Mouse (Mus musculus): ENCODE results near the gene Maf. TPM values are rescaled to one million over a fixed set of nuclear protein-coding genes. Genes with fewer than 3 reads are reported as not detected.

The Maf gene
- polyA plus RNA-seq (2015; fragmentation: Nextera tagmentation; extraction: Ambion mirVana), result 23.9 and 31.6 TPM in 2 replicates

DNA sequence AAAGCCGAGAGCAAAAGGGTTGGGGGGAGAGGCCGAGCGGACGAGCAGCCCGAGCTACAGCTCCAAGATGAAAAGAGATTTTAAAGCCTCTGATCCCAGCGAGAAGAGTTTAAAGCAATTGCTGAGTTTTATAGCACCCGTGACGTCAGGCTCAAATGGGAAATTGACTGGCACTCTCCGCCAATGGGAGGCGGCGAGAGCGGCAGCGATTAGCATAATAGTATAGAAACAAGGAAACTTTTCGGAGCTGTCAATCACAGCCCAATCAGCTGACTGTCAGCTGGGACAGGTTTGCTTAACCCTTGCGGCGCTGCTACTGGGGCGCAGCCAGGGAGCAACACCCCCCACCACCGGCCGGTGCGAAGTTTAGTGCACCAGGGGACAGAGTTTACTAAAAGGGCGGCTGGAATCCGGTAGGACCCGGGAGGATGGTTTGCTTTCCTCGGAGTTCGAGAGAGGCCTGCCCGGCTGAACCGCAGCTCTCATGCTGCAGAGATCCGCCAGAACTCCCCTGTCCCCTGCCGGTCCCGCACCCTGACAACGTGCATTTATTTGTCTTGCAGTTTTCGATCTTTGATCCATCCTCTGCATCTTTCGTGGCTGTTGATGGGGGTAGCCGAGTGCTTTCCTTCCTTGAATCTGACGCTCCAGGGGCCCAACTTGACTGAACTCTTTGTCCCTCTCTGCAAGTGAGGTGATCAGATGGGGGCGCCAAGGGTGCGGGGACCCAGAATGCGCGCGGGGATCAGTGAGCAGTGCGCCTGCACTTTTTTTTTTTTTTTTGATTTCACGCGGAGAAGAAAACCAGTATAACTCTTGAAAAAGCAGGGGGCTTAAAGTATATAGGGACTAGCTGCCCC, at the start of gene Maf:
Gene Maf, minus strand, starts transcription at position 64 of the 860 bp plus-strand sequence.
- no peaks in the 10 kb centered on the region for H3K4me1 ChIP-seq (replicated peaks; ENCODE audit: control insufficient read depth, insufficient read depth, low read length)
- H3K36me3 ChIP-seq (ENCODE audit: control insufficient read depth, insufficient read depth), result no peaks in the 10 kb centered on the region
- no peaks in the 10 kb centered on the region for H3K27me3 ChIP-seq (replicated peaks; ENCODE audit: control insufficient read depth, insufficient read depth, low read length)
- peak within 1 kb of the TSS; percentile 93 for H3K9ac ChIP-seq (ENCODE audit: low read depth, low read length)
- H3K4me3 ChIP-seq (ENCODE audit: low read depth, low read length), result peak within 1 kb of the TSS; percentile 80
- peak; percentile 81 for ATAC-seq
- TF ChIP-seq CTCF (IDR thresholded peaks at IDR 0.05; ENCODE audit: low read depth), result peak; percentile 44
- peak within 1 kb of the TSS; percentile 82 for H3K4me2 ChIP-seq (replicated peaks; ENCODE audit: low read depth)
- peak within 1 kb of the TSS; percentile 98 for H3K27ac ChIP-seq (ENCODE audit: low read depth, low read length)
- H3K9me3 ChIP-seq (ENCODE audit: control insufficient read depth), result no peaks in the 10 kb centered on the region
- under 1% methylated on average over 43 of the region's 43 CpGs for WGBS

DNA sequence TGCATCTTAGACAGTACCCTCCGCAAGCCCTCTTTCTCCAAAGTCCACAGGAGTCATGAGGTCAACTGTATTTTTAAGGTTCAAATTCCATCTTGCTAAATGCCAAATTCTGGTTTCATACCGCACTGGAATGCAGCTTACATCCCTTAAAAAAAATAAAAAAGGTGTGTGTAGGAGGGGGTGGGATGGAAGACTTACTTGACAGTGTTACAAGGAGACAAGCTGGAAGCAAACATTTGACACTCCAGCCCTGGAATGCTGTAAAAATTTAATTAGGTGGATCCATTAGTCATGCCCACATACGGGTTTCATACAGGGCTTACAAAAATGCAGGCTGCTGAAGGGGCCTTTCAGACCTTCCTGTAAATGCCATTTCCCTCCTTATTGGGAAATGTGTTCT, 49.4 kb upstream of the Maf start:
- H3K27me3 ChIP-seq (replicated peaks; ENCODE audit: control insufficient read depth, insufficient read depth, low read length), result no peaks in the 10 kb centered on the region
- WGBS, result 77% methylated on average over 3 of the region's 3 CpGs
- no peaks in the 10 kb centered on the region for H3K9me3 ChIP-seq (ENCODE audit: control insufficient read depth)
- no peak for TF ChIP-seq CTCF (IDR thresholded peaks at IDR 0.05; ENCODE audit: low read depth)
- 0 out of 2 replicates have a peak, but pooled peaks cover 8% of the 10 kb centered on the region for H3K4me1 ChIP-seq (replicated peaks; ENCODE audit: control insufficient read depth, insufficient read depth, low read length)
- H3K36me3 ChIP-seq (ENCODE audit: control insufficient read depth, insufficient read depth), result no peaks in the 10 kb centered on the region
- no peak overlapping the region for H3K4me2 ChIP-seq (replicated peaks; ENCODE audit: low read depth)
- no peak overlapping the region for H3K9ac ChIP-seq (ENCODE audit: low read depth, low read length)
- ATAC-seq, result no peak
- no peak overlapping the region for H3K27ac ChIP-seq (ENCODE audit: low read depth, low read length)
- no peak overlapping the region for H3K4me3 ChIP-seq (ENCODE audit: low read depth, low read length)

DNA sequence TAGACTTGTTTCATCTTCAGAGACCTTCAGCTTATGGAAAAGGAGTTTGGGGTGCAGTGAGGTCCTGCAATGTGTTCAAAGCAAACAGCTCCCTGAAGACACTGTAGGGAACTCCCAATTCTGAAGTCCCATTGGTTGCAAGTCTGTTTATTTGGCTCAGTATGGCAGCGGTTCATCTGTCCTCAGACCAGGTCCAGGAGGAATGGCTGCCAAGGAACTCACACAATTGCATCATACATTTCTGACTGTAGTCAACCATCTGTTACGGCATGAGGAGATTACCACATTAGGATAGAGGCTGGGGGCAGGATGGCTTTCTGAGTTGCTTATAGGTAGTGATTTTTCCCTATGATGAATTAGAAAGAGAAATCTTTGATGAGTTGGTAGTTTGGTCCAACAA, 48.4 kb upstream of the Maf start:
- 75% methylated on average over 2 of the region's 2 CpGs for WGBS
- ATAC-seq, result no peak
- no peak overlapping the region for H3K4me3 ChIP-seq (ENCODE audit: low read depth, low read length)

DNA sequence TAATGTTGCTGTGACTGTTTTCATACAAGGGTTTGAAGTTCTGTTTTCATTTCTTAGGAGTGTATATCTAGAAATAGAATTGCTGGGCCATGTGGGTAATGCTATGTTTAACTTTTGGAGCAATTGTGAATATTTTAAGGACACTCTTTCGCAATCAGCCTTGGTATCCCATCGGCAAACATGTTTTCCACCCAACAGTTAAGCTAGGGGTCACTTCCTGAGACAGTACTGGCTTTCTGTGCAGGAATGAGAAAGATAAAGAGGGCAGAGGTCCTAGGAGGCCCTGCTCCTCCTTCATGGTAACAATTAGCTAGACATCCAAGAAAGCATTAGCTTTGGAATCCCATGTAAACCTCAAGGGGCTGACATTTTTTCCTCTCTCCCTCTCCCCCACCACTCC, 47.1 kb upstream of the Maf start:
- no peak overlapping the region for H3K27ac ChIP-seq (ENCODE audit: low read depth, low read length)
- ATAC-seq, result no peak
- H3K9ac ChIP-seq (ENCODE audit: low read depth, low read length), result no peak overlapping the region
- no peak overlapping the region for H3K4me2 ChIP-seq (replicated peaks; ENCODE audit: low read depth)
- 0 out of 2 replicates have a peak, but pooled peaks cover 8% of the 10 kb centered on the region for H3K4me1 ChIP-seq (replicated peaks; ENCODE audit: control insufficient read depth, insufficient read depth, low read length)
- WGBS, result 17% methylated on average over 2 of the region's 2 CpGs
- no peaks in the 10 kb centered on the region for H3K36me3 ChIP-seq (ENCODE audit: control insufficient read depth, insufficient read depth)
- no peaks in the 10 kb centered on the region for H3K27me3 ChIP-seq (replicated peaks; ENCODE audit: control insufficient read depth, insufficient read depth, low read length)
- no peak overlapping the region for H3K4me3 ChIP-seq (ENCODE audit: low read depth, low read length)
- TF ChIP-seq CTCF (IDR thresholded peaks at IDR 0.05; ENCODE audit: low read depth), result no peak
- no peaks in the 10 kb centered on the region for H3K9me3 ChIP-seq (ENCODE audit: control insufficient read depth)

More for the DNA sequence above, 48.4 kb upstream of the Maf start:
- TF ChIP-seq CTCF (IDR thresholded peaks at IDR 0.05; ENCODE audit: low read depth), result no peak
- Histone ChIP-seq H3K9ac (ENCODE audit: low read depth, low read length) (no peak overlapping the region), H3K4me1 (replicated peaks; ENCODE audit: control insufficient read depth, insufficient read depth, low read length) (0 out of 2 replicates have a peak, but pooled peaks cover 8% of the 10 kb centered on the region), H3K27me3 (replicated peaks; ENCODE audit: control insufficient read depth, insufficient read depth, low read length) (no peaks in the 10 kb centered on the region), H3K4me2 (replicated peaks; ENCODE audit: low read depth) (no peak overlapping the region), H3K36me3 (ENCODE audit: control insufficient read depth, insufficient read depth) (no peaks in the 10 kb centered on the region), H3K9me3 (ENCODE audit: control insufficient read depth) (no peaks in the 10 kb centered on the region), H3K27ac (ENCODE audit: low read depth, low read length) (no peak overlapping the region)

DNA sequence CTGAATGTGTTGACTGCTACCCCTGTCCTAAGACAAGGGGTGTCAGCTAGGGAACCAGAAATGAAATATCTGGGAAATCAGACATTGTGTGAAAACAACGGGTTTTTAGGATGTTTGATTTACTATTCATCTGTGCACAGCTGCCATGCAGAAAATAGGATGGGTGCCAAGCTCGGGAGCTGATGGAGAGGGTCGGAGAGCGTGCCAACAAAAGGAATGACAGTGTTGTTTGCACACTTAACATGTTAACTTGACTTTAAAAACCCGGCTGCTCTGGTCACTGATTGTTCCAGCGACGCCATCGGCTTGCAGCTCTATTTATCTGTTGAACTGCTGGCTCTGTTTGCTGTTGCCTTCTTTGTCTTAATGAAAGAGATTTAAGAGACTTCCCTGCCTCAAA, 46.2 kb upstream of the Maf start:
- H3K9me3 ChIP-seq (ENCODE audit: control insufficient read depth), result no peaks in the 10 kb centered on the region
- no peaks in the 10 kb centered on the region for H3K27me3 ChIP-seq (replicated peaks; ENCODE audit: control insufficient read depth, insufficient read depth, low read length)
- H3K36me3 ChIP-seq (ENCODE audit: control insufficient read depth, insufficient read depth), result no peaks in the 10 kb centered on the region
- no peak overlapping the region for H3K27ac ChIP-seq (ENCODE audit: low read depth, low read length)
- H3K4me3 ChIP-seq (ENCODE audit: low read depth, low read length), result no peak overlapping the region
- H3K4me2 ChIP-seq (replicated peaks; ENCODE audit: low read depth), result no peak overlapping the region
- no peak for ATAC-seq
- TF ChIP-seq CTCF (IDR thresholded peaks at IDR 0.05; ENCODE audit: low read depth), result no peak
- no peak overlapping the region for H3K9ac ChIP-seq (ENCODE audit: low read depth, low read length)
- H3K4me1 ChIP-seq (replicated peaks; ENCODE audit: control insufficient read depth, insufficient read depth, low read length), result 0 out of 2 replicates have a peak, but pooled peaks cover 8% of the 10 kb centered on the region
- WGBS, result 47% methylated on average over 8 of the region's 8 CpGs

DNA sequence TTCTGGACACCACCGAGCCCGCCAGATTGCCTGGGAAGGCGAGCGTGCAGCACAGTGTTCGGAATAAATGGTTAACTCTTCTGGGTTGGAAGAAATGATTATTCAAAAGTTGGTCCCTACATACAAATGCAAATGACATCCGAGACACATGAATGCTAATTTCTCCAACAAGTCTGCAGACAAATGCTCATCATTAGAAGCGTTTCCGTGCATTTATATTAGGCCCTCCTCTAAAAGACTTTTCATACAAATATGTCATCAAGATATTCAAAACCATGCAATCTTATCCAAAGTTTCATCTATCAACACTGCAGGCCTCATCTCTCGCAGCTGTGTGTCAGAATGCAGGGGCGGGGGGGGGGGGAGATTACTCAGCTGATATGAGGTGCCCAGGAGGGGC, 39.8 kb upstream of the Maf start:
- Histone ChIP-seq H3K9me3 (ENCODE audit: control insufficient read depth) (no peaks in the 10 kb centered on the region), H3K4me3 (ENCODE audit: low read depth, low read length) (no peak overlapping the region), H3K27ac (ENCODE audit: low read depth, low read length) (no peak overlapping the region), H3K4me2 (replicated peaks; ENCODE audit: low read depth) (no peak overlapping the region), H3K36me3 (ENCODE audit: control insufficient read depth, insufficient read depth) (no peaks in the 10 kb centered on the region), H3K27me3 (replicated peaks; ENCODE audit: control insufficient read depth, insufficient read depth, low read length) (no peaks in the 10 kb centered on the region), H3K9ac (ENCODE audit: low read depth, low read length) (no peak overlapping the region), H3K4me1 (replicated peaks; ENCODE audit: control insufficient read depth, insufficient read depth, low read length) (no peaks in the 10 kb centered on the region)
- WGBS, result 91% methylated on average over 10 of the region's 10 CpGs
- TF ChIP-seq CTCF (IDR thresholded peaks at IDR 0.05; ENCODE audit: low read depth), result no peak
- ATAC-seq, result no peak

Measured in intestine, postnatal 0 days (tissue).